Mouse (Mus musculus): Measurements from ENCODE around the gene Nova2. TPM values are rescaled to one million over a fixed set of nuclear protein-coding genes. Genes with fewer than 3 reads are reported as not detected.
A peak's percentile ranks its signal among the peaks of the same experiment; 100 is the strongest.

The Nova2 gene
- polyA plus RNA-seq, 1 experiment, result 0.90 TPM

- Histone ChIP-seq H3K4me3 (ENCODE audit: extremely low read depth, insufficient read depth, insufficient read length) (peak overlapping the region; percentile 45; the same call in 1 of the 2 replicates), H3K27me3 (ENCODE audit: control insufficient read depth, insufficient read depth, low read length) (peaks cover 2% of the 10 kb centered on the region), H3K36me3 (ENCODE audit: control insufficient read depth, insufficient read depth, low read length) (peaks cover 8% of the 10 kb centered on the region), H3K4me1 (ENCODE audit: control insufficient read depth, insufficient read depth, insufficient read length) (peaks cover 12% of the 10 kb centered on the region), H3K27ac (ENCODE audit: insufficient read depth, low read length) (no peak overlapping the region)
- DNase-seq (ENCODE audit: low read depth in 1 of 2, low spot score in 2 of 2), result peak; percentile 41 to 81
- 18% methylated on average over 33 of the region's 33 CpGs for whole genome bisulfite sequencing
- TF ChIP-seq POLR2A (IDR thresholded peaks at IDR 0.05; ENCODE audit: low read depth, low read length), result no peak
- peak; percentile 90 for TF ChIP-seq CTCF (IDR thresholded peaks at IDR 0.05; ENCODE audit: extremely low read depth, insufficient read depth, insufficient read length, insufficient replicate concordance)
Observed at GRCm38 (mm10) chr7:18891872-18892599, 33.7 kb upstream of the Nova2 start.

- 62% methylated on average over 27 of the region's 27 CpGs for WGBS
- Histone ChIP-seq H3K36me3 (ENCODE audit: control insufficient read depth, insufficient read depth, low read length) (peaks cover 8% of the 10 kb centered on the region), H3K4me3 (ENCODE audit: extremely low read depth, insufficient read depth, insufficient read length) (no peak overlapping the region), H3K4me1 (ENCODE audit: control insufficient read depth, insufficient read depth, insufficient read length) (peaks cover 12% of the 10 kb centered on the region), H3K27ac (ENCODE audit: insufficient read depth, low read length) (no peak overlapping the region), H3K27me3 (ENCODE audit: control insufficient read depth, insufficient read depth, low read length) (peaks cover 2% of the 10 kb centered on the region)
- no peak for TF ChIP-seq CTCF (IDR thresholded peaks at IDR 0.05; ENCODE audit: extremely low read depth, insufficient read depth, insufficient read length, insufficient replicate concordance)
- TF ChIP-seq POLR2A (IDR thresholded peaks at IDR 0.05; ENCODE audit: low read depth, low read length), result no peak
- no peak for DNase-seq (ENCODE audit: low read depth in 1 of 2, low spot score in 2 of 2)
Observed at GRCm38 (mm10) chr7:18893009-18893408, 32.7 kb upstream of the Nova2 start.

GRCm38 (mm10) chr7:18893651-18894430 is 31.8 kb upstream of the Nova2 start:
- peaks cover 12% of the 10 kb centered on the region for H3K4me1 ChIP-seq (ENCODE audit: control insufficient read depth, insufficient read depth, insufficient read length)
- H3K4me3 ChIP-seq (ENCODE audit: extremely low read depth, insufficient read depth, insufficient read length), result no peak overlapping the region
- H3K27me3 ChIP-seq (ENCODE audit: control insufficient read depth, insufficient read depth, low read length), result peaks cover 2% of the 10 kb centered on the region
- peaks cover 8% of the 10 kb centered on the region for H3K36me3 ChIP-seq (ENCODE audit: control insufficient read depth, insufficient read depth, low read length)
- H3K27ac ChIP-seq (ENCODE audit: insufficient read depth, low read length), result no peak overlapping the region
- WGBS, result 15% methylated on average over 39 of the region's 41 CpGs
- TF ChIP-seq CTCF (IDR thresholded peaks at IDR 0.05; ENCODE audit: extremely low read depth, insufficient read depth, insufficient read length, insufficient replicate concordance) (no peak), POLR2A (IDR thresholded peaks at IDR 0.05; ENCODE audit: low read depth, low read length) (no peak)
- DNase-seq (ENCODE audit: low read depth in 1 of 2, low spot score in 2 of 2), result peak in 1 of 2 experiments; percentile 30

- peaks cover 12% of the 10 kb centered on the region for H3K4me1 ChIP-seq (ENCODE audit: control insufficient read depth, insufficient read depth, insufficient read length)
- peaks cover 6% of the 10 kb centered on the region; the same call in 1 of the 2 replicates for H3K36me3 ChIP-seq (ENCODE audit: control insufficient read depth, insufficient read depth, low read length)
- H3K27ac ChIP-seq (ENCODE audit: insufficient read depth, low read length), result no peak overlapping the region
- TF ChIP-seq CTCF (IDR thresholded peaks at IDR 0.05; ENCODE audit: extremely low read depth, insufficient read depth, insufficient read length, insufficient replicate concordance) (peak; percentile 14; the same call in 1 of the 2 replicates), POLR2A (IDR thresholded peaks at IDR 0.05; ENCODE audit: low read depth, low read length) (no peak)
- H3K27me3 ChIP-seq (ENCODE audit: control insufficient read depth, insufficient read depth, low read length), result peaks cover 2% of the 10 kb centered on the region
- no peak overlapping the region for H3K4me3 ChIP-seq (ENCODE audit: extremely low read depth, insufficient read depth, insufficient read length)
- no peak for DNase-seq (ENCODE audit: low read depth in 1 of 2, low spot score in 2 of 2)
- 66% methylated on average over 5 of the region's 5 CpGs for WGBS
Observed at GRCm38 (mm10) chr7:18896536-18896935, 29.2 kb upstream of the Nova2 start.

- Histone ChIP-seq H3K4me1 (ENCODE audit: control insufficient read depth, insufficient read depth, insufficient read length) (no peaks in the 10 kb centered on the region), H3K4me3 (ENCODE audit: extremely low read depth, insufficient read depth, insufficient read length) (no peak overlapping the region), H3K27ac (ENCODE audit: insufficient read depth, low read length) (no peak overlapping the region), H3K27me3 (ENCODE audit: control insufficient read depth, insufficient read depth, low read length) (no peaks in the 10 kb centered on the region), H3K36me3 (ENCODE audit: control insufficient read depth, insufficient read depth, low read length) (peaks cover 6% of the 10 kb centered on the region; the same call in 1 of the 2 replicates)
- no peak for DNase-seq (ENCODE audit: low read depth in 1 of 2, low spot score in 2 of 2)
- TF ChIP-seq POLR2A (IDR thresholded peaks at IDR 0.05; ENCODE audit: low read depth, low read length) (no peak), CTCF (IDR thresholded peaks at IDR 0.05; ENCODE audit: extremely low read depth, insufficient read depth, insufficient read length, insufficient replicate concordance) (no peak)
- WGBS, result 89% methylated on average over 2 of the region's 2 CpGs
Observed at GRCm38 (mm10) chr7:18900513-18900912, 25.2 kb upstream of the Nova2 start.

GRCm38 (mm10) chr7:18902486-18902885 is 23.2 kb upstream of the Nova2 start:
- 81% methylated on average over 3 of the region's 3 CpGs for WGBS

More at GRCm38 (mm10) chr7:18902486-18902885, 23.2 kb upstream of the Nova2 start:
- DNase-seq (ENCODE audit: low read depth in 1 of 2, low spot score in 2 of 2), result no peak
- Histone ChIP-seq H3K4me3 (ENCODE audit: extremely low read depth, insufficient read depth, insufficient read length) (no peak overlapping the region), H3K36me3 (ENCODE audit: control insufficient read depth, insufficient read depth, low read length) (peaks cover 6% of the 10 kb centered on the region; the same call in 1 of the 2 replicates), H3K27ac (ENCODE audit: insufficient read depth, low read length) (no peak overlapping the region), H3K27me3 (ENCODE audit: control insufficient read depth, insufficient read depth, low read length) (no peaks in the 10 kb centered on the region), H3K4me1 (ENCODE audit: control insufficient read depth, insufficient read depth, insufficient read length) (no peaks in the 10 kb centered on the region)
- TF ChIP-seq CTCF (IDR thresholded peaks at IDR 0.05; ENCODE audit: extremely low read depth, insufficient read depth, insufficient read length, insufficient replicate concordance) (no peak), POLR2A (IDR thresholded peaks at IDR 0.05; ENCODE audit: low read depth, low read length) (no peak)
